Mouse (Mus musculus): ENCODE measurements around the gene Smad1. TPM values are rescaled to one million over a fixed set of nuclear protein-coding genes. Genes with fewer than 3 reads are reported as not detected.

Gene Smad1
- polyA plus RNA-seq, 1 experiment: 29.5 TPM

- TF ChIP-seq POLR2A (IDR thresholded peaks at IDR 0.05; ENCODE audit: borderline replicate concordance, insufficient read depth, low read length): no peak
- TF ChIP-seq CTCF (IDR thresholded peaks at IDR 0.05; ENCODE audit: borderline replicate concordance, insufficient read depth, low read depth, low read length): no peak
- no peak overlapping the region for H3K27ac ChIP-seq (ENCODE audit: insufficient read depth, low read length)
- H3K4me3 ChIP-seq (replicated peaks; ENCODE audit: insufficient read depth, low read depth, low read length): no peak overlapping the region
- H3K4me1 ChIP-seq (ENCODE audit: control insufficient read depth, insufficient read depth, low read length): no peaks in the 10 kb centered on the region
- H3K27me3 ChIP-seq (ENCODE audit: control insufficient read depth, insufficient read depth, low read length): no peaks in the 10 kb centered on the region
- DNase-seq: no peak
- WGBS: 79% methylated on average over 22 of the region's 22 CpGs
Measured at GRCm38 (mm10) chr8:79332109-79332900, 67.0 kb downstream of the Smad1 start.

GRCm38 (mm10) chr8:79331571-79331970 is 67.7 kb downstream of the Smad1 start:
- DNase-seq: no peak
- Histone ChIP-seq H3K27me3 (ENCODE audit: control insufficient read depth, insufficient read depth, low read length) (no peaks in the 10 kb centered on the region), H3K4me1 (ENCODE audit: control insufficient read depth, insufficient read depth, low read length) (no peaks in the 10 kb centered on the region), H3K27ac (ENCODE audit: insufficient read depth, low read length) (no peak overlapping the region), H3K4me3 (replicated peaks; ENCODE audit: insufficient read depth, low read depth, low read length) (no peak overlapping the region)
- TF ChIP-seq CTCF (IDR thresholded peaks at IDR 0.05; ENCODE audit: borderline replicate concordance, insufficient read depth, low read depth, low read length) (no peak), POLR2A (IDR thresholded peaks at IDR 0.05; ENCODE audit: borderline replicate concordance, insufficient read depth, low read length) (no peak)
- WGBS: 91% methylated on average over 2 of the region's 2 CpGs

GRCm38 (mm10) chr8:79331017-79331416 is 68.3 kb downstream of the Smad1 start:
- no peak overlapping the region for H3K27ac ChIP-seq (ENCODE audit: insufficient read depth, low read length)
- no peak overlapping the region for H3K4me3 ChIP-seq (replicated peaks; ENCODE audit: insufficient read depth, low read depth, low read length)
- no peaks in the 10 kb centered on the region for H3K4me1 ChIP-seq (ENCODE audit: control insufficient read depth, insufficient read depth, low read length)
- no peaks in the 10 kb centered on the region for H3K27me3 ChIP-seq (ENCODE audit: control insufficient read depth, insufficient read depth, low read length)
- 90% methylated on average over 9 of the region's 9 CpGs for WGBS
- DNase-seq: no peak
- TF ChIP-seq CTCF (IDR thresholded peaks at IDR 0.05; ENCODE audit: borderline replicate concordance, insufficient read depth, low read depth, low read length): no peak
- no peak for TF ChIP-seq POLR2A (IDR thresholded peaks at IDR 0.05; ENCODE audit: borderline replicate concordance, insufficient read depth, low read length)

- TF ChIP-seq CTCF (IDR thresholded peaks at IDR 0.05; ENCODE audit: borderline replicate concordance, insufficient read depth, low read depth, low read length): no peak
- no peak for TF ChIP-seq POLR2A (IDR thresholded peaks at IDR 0.05; ENCODE audit: borderline replicate concordance, insufficient read depth, low read length)
- no peaks in the 10 kb centered on the region for H3K4me1 ChIP-seq (ENCODE audit: control insufficient read depth, insufficient read depth, low read length)
- H3K27ac ChIP-seq (ENCODE audit: insufficient read depth, low read length): no peak overlapping the region
- WGBS: 59% methylated on average over 2 of the region's 2 CpGs
- no peak overlapping the region for H3K4me3 ChIP-seq (replicated peaks; ENCODE audit: insufficient read depth, low read depth, low read length)
- DNase-seq: no peak
- no peaks in the 10 kb centered on the region for H3K27me3 ChIP-seq (ENCODE audit: control insufficient read depth, insufficient read depth, low read length)
Measured at GRCm38 (mm10) chr8:79329735-79330134, 69.6 kb downstream of the Smad1 start.

GRCm38 (mm10) chr8:79329182-79329581 is 70.1 kb downstream of the Smad1 start:
- no peak for DNase-seq
- Histone ChIP-seq H3K27ac (ENCODE audit: insufficient read depth, low read length) (no peak overlapping the region), H3K27me3 (ENCODE audit: control insufficient read depth, insufficient read depth, low read length) (no peaks in the 10 kb centered on the region), H3K4me3 (replicated peaks; ENCODE audit: insufficient read depth, low read depth, low read length) (no peak overlapping the region), H3K4me1 (ENCODE audit: control insufficient read depth, insufficient read depth, low read length) (no peaks in the 10 kb centered on the region; the same call in 1 of the 2 replicates)
- 78% methylated on average over 4 of the region's 4 CpGs for WGBS
- TF ChIP-seq CTCF (IDR thresholded peaks at IDR 0.05; ENCODE audit: borderline replicate concordance, insufficient read depth, low read depth, low read length) (no peak), POLR2A (IDR thresholded peaks at IDR 0.05; ENCODE audit: borderline replicate concordance, insufficient read depth, low read length) (no peak)

- WGBS: 82% methylated on average over 6 of the region's 6 CpGs
- Histone ChIP-seq H3K4me1 (ENCODE audit: control insufficient read depth, insufficient read depth, low read length) (peaks cover 3% of the 10 kb centered on the region; the same call in 1 of the 2 replicates), H3K27me3 (ENCODE audit: control insufficient read depth, insufficient read depth, low read length) (no peaks in the 10 kb centered on the region), H3K27ac (ENCODE audit: insufficient read depth, low read length) (no peak overlapping the region), H3K4me3 (replicated peaks; ENCODE audit: insufficient read depth, low read depth, low read length) (no peak overlapping the region)
- DNase-seq: no peak
- TF ChIP-seq POLR2A (IDR thresholded peaks at IDR 0.05; ENCODE audit: borderline replicate concordance, insufficient read depth, low read length): no peak
- no peak for TF ChIP-seq CTCF (IDR thresholded peaks at IDR 0.05; ENCODE audit: borderline replicate concordance, insufficient read depth, low read depth, low read length)
Measured at GRCm38 (mm10) chr8:79325510-79325909, 73.8 kb downstream of the Smad1 start.

GRCm38 (mm10) chr8:79324928-79325327 is 74.4 kb downstream of the Smad1 start:
- DNase-seq: no peak
- 71% methylated on average over 5 of the region's 5 CpGs for WGBS
- no peak overlapping the region for H3K4me3 ChIP-seq (replicated peaks; ENCODE audit: insufficient read depth, low read depth, low read length)

GRCm38 (mm10) chr8:79324036-79324435 is 75.3 kb downstream of the Smad1 start:
- TF ChIP-seq CTCF (IDR thresholded peaks at IDR 0.05; ENCODE audit: borderline replicate concordance, insufficient read depth, low read depth, low read length): no peak
- no peak for TF ChIP-seq POLR2A (IDR thresholded peaks at IDR 0.05; ENCODE audit: borderline replicate concordance, insufficient read depth, low read length)
- H3K27ac ChIP-seq (ENCODE audit: insufficient read depth, low read length): no peak overlapping the region
- no peak overlapping the region for H3K4me3 ChIP-seq (replicated peaks; ENCODE audit: insufficient read depth, low read depth, low read length)
- DNase-seq: no peak
- H3K4me1 ChIP-seq (ENCODE audit: control insufficient read depth, insufficient read depth, low read length): peaks cover 3% of the 10 kb centered on the region; the same call in 1 of the 2 replicates
- WGBS: 27% methylated on average over 3 of the region's 3 CpGs
- H3K27me3 ChIP-seq (ENCODE audit: control insufficient read depth, insufficient read depth, low read length): no peaks in the 10 kb centered on the region

More at GRCm38 (mm10) chr8:79324928-79325327, 74.4 kb downstream of the Smad1 start:
- Histone ChIP-seq H3K27ac (ENCODE audit: insufficient read depth, low read length) (no peak overlapping the region), H3K27me3 (ENCODE audit: control insufficient read depth, insufficient read depth, low read length) (no peaks in the 10 kb centered on the region), H3K4me1 (ENCODE audit: control insufficient read depth, insufficient read depth, low read length) (peaks cover 3% of the 10 kb centered on the region; the same call in 1 of the 2 replicates)
- no peak for TF ChIP-seq CTCF (IDR thresholded peaks at IDR 0.05; ENCODE audit: borderline replicate concordance, insufficient read depth, low read depth, low read length)
- no peak for TF ChIP-seq POLR2A (IDR thresholded peaks at IDR 0.05; ENCODE audit: borderline replicate concordance, insufficient read depth, low read length)
